Mouse (Mus musculus): ENCODE measurements around the gene Eea1. TPM values are rescaled to one million over a fixed set of nuclear protein-coding genes. Genes with fewer than 3 reads are reported as not detected.
A peak's percentile ranks its signal among the peaks of the same experiment; 100 is the strongest.

The Eea1 gene
- total RNA-seq, 2 experiments from 2014 or later, result 37.3 to 37.5 TPM

GRCm38 (mm10) chr10:95945086-95945485, 4.6 kb downstream of the Eea1 start:
- no peak for DNase-seq (ENCODE audit: low spot score in 2 of 2)

- DNase-seq (ENCODE audit: low spot score in 2 of 2), result no peak
Measured at GRCm38 (mm10) chr10:95949410-95949809, 9.0 kb downstream of the Eea1 start.

- DNase-seq (ENCODE audit: low spot score in 2 of 2), result no peak
Measured at GRCm38 (mm10) chr10:95950194-95950593, 9.7 kb downstream of the Eea1 start.

GRCm38 (mm10) chr10:95950797-95951196, 10.3 kb downstream of the Eea1 start:
- DNase-seq (ENCODE audit: low spot score in 2 of 2), result no peak

GRCm38 (mm10) chr10:95951346-95951745, 10.9 kb downstream of the Eea1 start:
- DNase-seq (ENCODE audit: low spot score in 2 of 2), result no peak

- DNase-seq (ENCODE audit: low spot score in 2 of 2), result no peak
Measured at GRCm38 (mm10) chr10:95956629-95957028, 16.2 kb downstream of the Eea1 start.

- DNase-seq (ENCODE audit: low spot score in 2 of 2), result no peak
Measured at GRCm38 (mm10) chr10:95957574-95957973, 17.1 kb downstream of the Eea1 start.

- DNase-seq (ENCODE audit: low spot score in 2 of 2), result no peak
Measured at GRCm38 (mm10) chr10:95964679-95965078, 24.2 kb downstream of the Eea1 start.

GRCm38 (mm10) chr10:95969694-95970093, 29.2 kb downstream of the Eea1 start:
- DNase-seq (ENCODE audit: low spot score in 2 of 2), result no peak

GRCm38 (mm10) chr10:95970744-95971212, 30.3 kb downstream of the Eea1 start:
- DNase-seq (ENCODE audit: low spot score in 2 of 2), result no peak

GRCm38 (mm10) chr10:95971341-95971740, 30.9 kb downstream of the Eea1 start:
- DNase-seq (ENCODE audit: low spot score in 2 of 2), result no peak

- no peak for DNase-seq (ENCODE audit: low spot score in 2 of 2)
Measured at GRCm38 (mm10) chr10:95971942-95972341, 31.5 kb downstream of the Eea1 start.

GRCm38 (mm10) chr10:95974462-95974861, 34.0 kb downstream of the Eea1 start:
- DNase-seq (ENCODE audit: low spot score in 2 of 2), result no peak

- DNase-seq (ENCODE audit: low spot score in 2 of 2), result no peak
Measured at GRCm38 (mm10) chr10:95976798-95977197, 36.3 kb downstream of the Eea1 start.

GRCm38 (mm10) chr10:95989731-95990130, 49.3 kb downstream of the Eea1 start:
- no peak for DNase-seq (ENCODE audit: low spot score in 2 of 2)

- DNase-seq (ENCODE audit: low spot score in 2 of 2), result no peak
Measured at GRCm38 (mm10) chr10:95991176-95991575, 50.7 kb downstream of the Eea1 start.

GRCm38 (mm10) chr10:96000904-96001303, 60.5 kb downstream of the Eea1 start:
- no peak for DNase-seq (ENCODE audit: low spot score in 2 of 2)

GRCm38 (mm10) chr10:96015738-96016137, 75.3 kb downstream of the Eea1 start:
- no peak for DNase-seq (ENCODE audit: low spot score in 2 of 2)

GRCm38 (mm10) chr10:96017418-96017817, 77.0 kb downstream of the Eea1 start:
- DNase-seq (ENCODE audit: low spot score in 2 of 2), result no peak

- peak; percentile 21 to 66 for DNase-seq (ENCODE audit: low spot score in 2 of 2)
Measured at GRCm38 (mm10) chr10:96033356-96033984, 93.0 kb downstream of the Eea1 start.

GRCm38 (mm10) chr10:96034106-96034505, 93.7 kb downstream of the Eea1 start:
- no peak for DNase-seq (ENCODE audit: low spot score in 2 of 2)

GRCm38 (mm10) chr10:96035951-96036350, 95.5 kb downstream of the Eea1 start:
- DNase-seq (ENCODE audit: low spot score in 2 of 2), result no peak

- DNase-seq (ENCODE audit: low spot score in 2 of 2), result peak in 1 of 2 experiments; percentile 49
Measured at GRCm38 (mm10) chr10:96044216-96044615, 103.8 kb downstream of the Eea1 start.

All from layer of hippocampus, adult 18-20 months (tissue).